Mouse (Mus musculus) gastrocnemius, adult 2 months (tissue): Measurements from ENCODE around the gene Mak. TPM values are rescaled to one million over a fixed set of nuclear protein-coding genes. Genes with fewer than 3 reads are reported as not detected.

Experiments
- DNase-seq: peaks from one replicate; pipeline ENCODE4 v3.0.0; 2022
- H3K27ac ChIP-seq: fragments of 200-600 bp; 2 replicates; pipeline ENCODE4 v1.8.1; 2022; ENCODE audit warnings: mild to moderate bottlenecking
- H3K4me3 ChIP-seq: fragments of 200-600 bp; 2 replicates; pipeline ENCODE4 v1.8.1; 2022; ENCODE audit warnings: mild to moderate bottlenecking, moderate library complexity
- CTCF ChIP-seq: fragments of 200-600 bp; IDR thresholded peaks from 2 replicates; pipeline ENCODE4 v1.8.1; 2022; ENCODE audit warnings: antibody characterized with exemption, mild to moderate bottlenecking, moderate library complexity
- intact Hi-C: fragments of 180-260 bp; cut with DNase I; formaldehyde crosslinking; loops from one replicate; pipeline ENCODE4 v1.15.1; 2025
- total RNA-seq, 2 experiments: library from RNA; stranded (reverse); gene quantifications; 2 replicates each; pipeline ENCODE4 v1.2.3; 2021

Mak gene
- total RNA-seq, 2 experiments from 2014 or later: not detected

- no peak overlapping the region for H3K27ac ChIP-seq
- no peak for TF ChIP-seq CTCF
- DNase-seq: no peak
- H3K4me3 ChIP-seq: no peak overlapping the region
- intact Hi-C loops: no loop called here
Measured at GRCm38 (mm10) chr13:41091271-41091670, 11.8 kb upstream of the Mak start.

GRCm38 (mm10) chr13:41088746-41089145 is 9.2 kb upstream of the Mak start:
- no peak overlapping the region for H3K27ac ChIP-seq
- intact Hi-C loops: loop anchor here (5.0 kb wide), 1 partner anchor 149 kb away; no protein-coding TSS in a partner anchor
- DNase-seq: no peak
- TF ChIP-seq CTCF: no peak
- H3K4me3 ChIP-seq: no peak overlapping the region

GRCm38 (mm10) chr13:41085140-41085539 is 5.6 kb upstream of the Mak start:
- no peak for DNase-seq
- TF ChIP-seq CTCF: peak; percentile 65
- intact Hi-C loops: loop anchor here (5.0 kb wide), 1 partner anchor 152 kb away; no protein-coding TSS in a partner anchor
- no peak overlapping the region for H3K27ac ChIP-seq
- no peak overlapping the region for H3K4me3 ChIP-seq

GRCm38 (mm10) chr13:41084521-41084920 is 5.0 kb upstream of the Mak start:
- intact Hi-C loops: no loop called here
- Histone ChIP-seq H3K4me3 (no peak overlapping the region), H3K27ac (no peak overlapping the region)
- TF ChIP-seq CTCF: no peak
- DNase-seq: no peak

GRCm38 (mm10) chr13:41080700-41081099 is 1.2 kb upstream of the Mak start:
- DNase-seq: no peak
- no peak for TF ChIP-seq CTCF
- intact Hi-C loops: no loop called here
- H3K27ac ChIP-seq: no peak overlapping the region
- H3K4me3 ChIP-seq: no peak overlapping the region

- intact Hi-C loops: no loop called here
- DNase-seq: no peak
- H3K4me3 ChIP-seq: peak overlapping the region; percentile 67
- no peak overlapping the region for H3K27ac ChIP-seq
- TF ChIP-seq CTCF: no peak
Measured at GRCm38 (mm10) chr13:41079859-41080258, 353 bp upstream of the Mak start.

- Histone ChIP-seq H3K27ac (no peak overlapping the region), H3K4me3 (peak overlapping the region; percentile 67)
- no peak for TF ChIP-seq CTCF
- intact Hi-C loops: no loop called here
- DNase-seq: no peak
Measured at GRCm38 (mm10) chr13:41078690-41079420, 651 bp downstream of the Mak start.

- H3K4me3 ChIP-seq: no peak overlapping the region
- no peak overlapping the region for H3K27ac ChIP-seq
- DNase-seq: no peak
- no peak for TF ChIP-seq CTCF
- intact Hi-C loops: no loop called here
Measured at GRCm38 (mm10) chr13:41077921-41078320, 1.6 kb downstream of the Mak start.

GRCm38 (mm10) chr13:41073819-41074218 is 5.7 kb downstream of the Mak start:
- no peak overlapping the region for H3K27ac ChIP-seq
- no peak for DNase-seq
- H3K4me3 ChIP-seq: no peak overlapping the region
- intact Hi-C loops: no loop called here
- no peak for TF ChIP-seq CTCF

- no peak for TF ChIP-seq CTCF
- no peak for DNase-seq
- Histone ChIP-seq H3K4me3 (no peak overlapping the region), H3K27ac (no peak overlapping the region)
- intact Hi-C loops: no loop called here
Measured at GRCm38 (mm10) chr13:41071617-41072016, 7.9 kb downstream of the Mak start.

GRCm38 (mm10) chr13:41067618-41068017 is 11.9 kb downstream of the Mak start:
- intact Hi-C loops: no loop called here
- Histone ChIP-seq H3K27ac (no peak overlapping the region), H3K4me3 (no peak overlapping the region)
- DNase-seq: no peak
- no peak for TF ChIP-seq CTCF

- Histone ChIP-seq H3K27ac (no peak overlapping the region), H3K4me3 (no peak overlapping the region)
- no peak for DNase-seq
- no peak for TF ChIP-seq CTCF
- intact Hi-C loops: no loop called here
Measured at GRCm38 (mm10) chr13:41051965-41052364, 27.5 kb downstream of the Mak start.

- TF ChIP-seq CTCF: peak; percentile 32; the same call in 1 of the 2 replicates
- no peak overlapping the region for H3K27ac ChIP-seq
- no peak overlapping the region for H3K4me3 ChIP-seq
- no peak for DNase-seq
- intact Hi-C loops: loop anchor here (5.0 kb wide), 1 partner anchor 205 kb away; no protein-coding TSS in a partner anchor
Measured at GRCm38 (mm10) chr13:41047280-41047679, 32.2 kb downstream of the Mak start.

- no peak for DNase-seq
- no peak for TF ChIP-seq CTCF
- Histone ChIP-seq H3K27ac (no peak overlapping the region), H3K4me3 (no peak overlapping the region)
- intact Hi-C loops: loop anchor here (5.0 kb wide), 1 partner anchor 204 kb away; no protein-coding TSS in a partner anchor
Measured at GRCm38 (mm10) chr13:41045901-41046300, 33.6 kb downstream of the Mak start.
